Mouse (Mus musculus): ENCODE data around the gene Cd2.

DNA sequence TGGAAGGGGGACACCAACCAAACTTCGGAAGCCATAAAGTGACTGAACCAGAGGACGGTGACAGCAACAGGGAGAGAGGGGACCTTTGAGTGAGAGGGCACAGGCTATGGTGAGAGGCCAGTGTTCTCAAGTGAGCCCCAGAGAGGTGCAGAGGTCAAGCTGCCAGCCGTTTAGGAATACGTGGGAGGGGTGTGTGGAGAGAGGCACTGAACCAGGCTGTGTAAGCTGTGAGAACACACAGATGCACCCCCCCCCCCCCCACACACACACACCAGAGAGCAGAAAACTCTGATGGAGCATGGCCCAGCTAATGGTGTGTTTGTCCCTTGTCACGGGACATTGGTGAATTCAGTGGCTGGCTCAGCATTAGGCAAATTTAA lies 58.2 kb downstream of the Cd2 start:
- no peak for TF ChIP-seq CTCF (IDR thresholded peaks at IDR 0.05; ENCODE audit: control insufficient read depth, insufficient read depth, low read length)
- no peak for TF ChIP-seq POLR2A (IDR thresholded peaks at IDR 0.05; ENCODE audit: borderline replicate concordance, control insufficient read depth, low read depth, low read length)

All from bone marrow, adult 2 months (tissue).